Comparison of ENCODE assay signal across 15 mouse cellular contexts in genomic region chr8:10173033-10173747, GRCm38 (mm10). TPM values are rescaled to one million over a fixed set of nuclear protein-coding genes. Genes with fewer than 3 reads are reported as not detected.
A peak's percentile ranks its signal among the peaks of the same experiment; 100 is the strongest.
DNase-seq lines count a peak whose midpoint lies in the region; ATAC-seq and TF ChIP-seq lines count a peak whose summit lies in the region.
"Had no signal": no experiment of that assay in that cellular context is flagged by ENCODE, and none has a peak within 500 bp of the region (broad histone marks: within the 10 kb centered on the region; RNA-seq: fewer than 3 reads in every experiment).

No protein-coding gene starts in this region.

- no peak overlapping the region for H3K9ac ChIP-seq in neural tube, embryonic 15.5 days (replicated peaks)
- no peak overlapping the region for H3K9ac ChIP-seq in forebrain, postnatal 0 days
- no peak overlapping the region for H3K9ac ChIP-seq in midbrain, embryonic 13.5 days (replicated peaks)
- H3K9ac ChIP-seq: limb, embryonic 12.5 days had no signal

- no peak overlapping the region for H3K27ac ChIP-seq in neural tube, embryonic 15.5 days (replicated peaks)
- H3K27ac ChIP-seq in forebrain, postnatal 0 days (ENCODE audit: low read depth, low read length), result no peak overlapping the region
- peak overlapping the region; percentile 45 for H3K27ac ChIP-seq in midbrain, embryonic 13.5 days
- H3K27ac ChIP-seq: limb, embryonic 12.5 days had no signal

- H3K27me3 ChIP-seq in neural tube, embryonic 15.5 days (replicated peaks), result no peaks in the 10 kb centered on the region
- no peaks in the 10 kb centered on the region for H3K27me3 ChIP-seq in forebrain, postnatal 0 days (ENCODE audit: insufficient read depth, low read length)
- no peaks in the 10 kb centered on the region for H3K27me3 ChIP-seq in midbrain, embryonic 13.5 days
- H3K27me3 ChIP-seq: CH12.LX; limb, embryonic 12.5 days had no signal

- no peaks in the 10 kb centered on the region for H3K9me3 ChIP-seq in neural tube, embryonic 15.5 days (replicated peaks)
- H3K9me3 ChIP-seq in forebrain, postnatal 0 days (ENCODE audit: low read length), result no peaks in the 10 kb centered on the region
- H3K9me3 ChIP-seq in midbrain, embryonic 13.5 days, result no peaks in the 10 kb centered on the region
- H3K9me3 ChIP-seq: limb, embryonic 12.5 days had no signal

- peaks cover 26% of the 10 kb centered on the region for H3K4me1 ChIP-seq in neural tube, embryonic 15.5 days
- peaks cover 9% of the 10 kb centered on the region; the same call in 1 of the 2 replicates for H3K4me1 ChIP-seq in forebrain, postnatal 0 days (ENCODE audit: insufficient read depth)
- peaks cover 52% of the 10 kb centered on the region for H3K4me1 ChIP-seq in midbrain, embryonic 13.5 days (replicated peaks)
- H3K4me1 ChIP-seq: limb, embryonic 12.5 days had no signal

- no peaks in the 10 kb centered on the region for H3K36me3 ChIP-seq in neural tube, embryonic 15.5 days
- H3K36me3 ChIP-seq in forebrain, postnatal 0 days (ENCODE audit: insufficient read depth), result no peaks in the 10 kb centered on the region
- no peaks in the 10 kb centered on the region for H3K36me3 ChIP-seq in midbrain, embryonic 13.5 days
- H3K36me3 ChIP-seq: limb, embryonic 12.5 days had no signal

- TF ChIP-seq CTCF in forebrain, postnatal 0 days (IDR thresholded peaks at IDR 0.05; ENCODE audit: low read depth), result no peak

- H3K4me3 ChIP-seq in neural tube, embryonic 15.5 days (replicated peaks), result no peak overlapping the region
- H3K4me3 ChIP-seq in forebrain, postnatal 0 days (ENCODE audit: low read depth, low read length), result no peak overlapping the region
- H3K4me3 ChIP-seq in midbrain, embryonic 13.5 days (replicated peaks), result no peak overlapping the region
- H3K4me3 ChIP-seq: limb, embryonic 12.5 days had no signal

- no peak overlapping the region for H3K4me2 ChIP-seq in neural tube, embryonic 15.5 days
- no peak overlapping the region for H3K4me2 ChIP-seq in forebrain, postnatal 0 days (ENCODE audit: low read depth)
- H3K4me2 ChIP-seq in midbrain, embryonic 13.5 days (replicated peaks), result 0 out of 2 replicates have a peak overlapping the region, but pooled peaks have one; percentile 1
- H3K4me2 ChIP-seq: limb, embryonic 12.5 days had no signal

- no peak for ATAC-seq in neural tube, embryonic 15.5 days (ENCODE audit: low FRiP score)
- ATAC-seq in forebrain, postnatal 0 days, result peak; percentile 20; the same call in 1 of the 2 replicates
- ATAC-seq in midbrain, embryonic 13.5 days, result peak; percentile 83
- ATAC-seq: Patski had no signal

- peak; percentile 40 for DNase-seq in neural tube, embryonic 10.5 days (ENCODE audit: extremely low spot score, low spot score)
- no peak for DNase-seq in forebrain, postnatal 0 days
- DNase-seq in T-cell, adult 2 months (ENCODE audit: low spot score), result no peak
- no peak for DNase-seq in right cerebral cortex, postnatal 4 days
- DNase-seq in thymus, postnatal 0 days (ENCODE audit: low spot score), result no peak
- DNase-seq: adrenal gland, adult 8-10 months; kidney, adult 9 months; lung, adult 2 months; thymus, postnatal 36 days had no signal

- WGBS in neural tube, embryonic 15.5 days, result 24% methylated on average over 9 of the region's 9 CpGs
- 29% methylated on average over 9 of the region's 9 CpGs for WGBS in forebrain, postnatal 0 days
- WGBS in midbrain, embryonic 13.5 days, result 23% methylated on average over 9 of the region's 9 CpGs

RNA-seq across cellular contexts. Expression of gene Myo16, which starts 19.5 kb away (rescaled TPM):
- 5.5 and 5.6 TPM in 2 replicates for polyA plus RNA-seq in neural tube, embryonic 15.5 days (2015; fragmentation: Nextera tagmentation; extraction: Ambion mirVana)
- total RNA-seq in forebrain, postnatal 0 days (2014; rRNA removed), result 56.3 and 58.6 TPM in 2 replicates
- 3.8 and 5.5 TPM in 2 replicates for polyA plus RNA-seq in forebrain, postnatal 0 days (2015; fragmentation: Nextera tagmentation; extraction: Ambion mirVana)
- 4.0 and 5.2 TPM in 2 replicates for polyA plus RNA-seq in midbrain, embryonic 13.5 days (2015; fragmentation: Nextera tagmentation; extraction: Ambion mirVana)
- 0.23 and 0.68 TPM in 2 replicates for polyA plus RNA-seq in thymus, postnatal 0 days (2015; fragmentation: Nextera tagmentation; extraction: Ambion mirVana)
- total RNA-seq: CH12.LX had no signal
- polyA plus RNA-seq: heart, postnatal 0 days had no signal
